Mouse (Mus musculus) erythroblast, embryonic 14.5 days (primary cell): ENCODE measurements around the gene Tnp1.
A peak's percentile ranks its signal among the peaks of the same experiment; 100 is the strongest.

Source experiments
- GATA1 ChIP-seq: IDR thresholded peaks from 2 replicates; pipeline ENCODE4 v1.6.1; 2012; ENCODE audit warnings: low read length, inconsistent platforms, mixed read lengths
- TAL1 ChIP-seq: IDR thresholded peaks from 3 replicates; pipeline ENCODE4 v1.6.1; 2012; ENCODE audit warnings: low read length, inconsistent platforms, mixed read lengths

DNA sequence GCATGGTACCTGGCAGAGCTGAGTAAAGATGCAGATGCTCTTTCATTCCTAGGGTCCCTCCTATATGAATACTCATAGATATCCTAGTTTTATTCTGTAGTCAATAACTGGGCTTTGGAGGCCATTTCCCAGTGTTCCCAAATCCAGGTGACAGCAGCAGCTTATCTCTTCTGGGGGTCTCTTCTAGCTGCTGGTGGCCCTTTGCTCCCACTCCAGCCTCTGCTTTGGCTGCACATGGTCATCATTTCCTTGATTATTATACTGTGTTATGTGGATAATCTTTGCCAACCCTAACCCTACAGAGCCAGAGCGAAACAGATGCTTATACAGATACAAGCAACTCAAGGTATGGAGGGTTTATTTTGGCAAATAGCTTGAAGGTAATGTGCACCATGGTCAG, 8.9 kb downstream of the Tnp1 start:
- TF ChIP-seq GATA1: peak; percentile 77
- TF ChIP-seq TAL1: no peak
